Mouse (Mus musculus) midbrain, embryonic 15.5 days (tissue): ENCODE data around the gene Nfic. TPM values are rescaled to one million over a fixed set of nuclear protein-coding genes. Genes with fewer than 3 reads are reported as not detected.

Experiments used
- ATAC-seq: fragments of 200-750 bp; cut with Nextera tagmentation; replicated peaks from 2 replicates; pipeline ENCODE4 v1.8.0; 2017; ENCODE audit warnings: moderate TSS enrichment
- H3K27ac ChIP-seq: fragments of 300-500 bp; sonication (generic); 2 replicates; pipeline ENCODE4 v1.5.1; 2015; ENCODE audit warnings: mild to moderate bottlenecking, inconsistent platforms
- H3K27me3 ChIP-seq: fragments of 300-500 bp; sonication (generic); replicated peaks from 2 replicates; pipeline ENCODE4 v1.6.1; 2015; ENCODE audit warnings: inconsistent platforms
- H3K36me3 ChIP-seq: fragments of 300-500 bp; sonication (generic); replicated peaks from 2 replicates; pipeline ENCODE4 v1.6.1; 2015; ENCODE audit warnings: inconsistent platforms
- H3K4me1 ChIP-seq: fragments of 300-500 bp; sonication (generic); 2 replicates; pipeline ENCODE4 v1.6.1; 2015; ENCODE audit warnings: inconsistent platforms
- H3K4me2 ChIP-seq: fragments of 300-500 bp; sonication (generic); 2 replicates; pipeline ENCODE4 v1.6.1; 2015; ENCODE audit warnings: inconsistent platforms, mild to moderate bottlenecking, moderate library complexity
- H3K4me3 ChIP-seq: fragments of 300-500 bp; sonication (generic); 2 replicates; pipeline ENCODE4 v1.5.1; 2015; ENCODE audit warnings: mild to moderate bottlenecking, inconsistent platforms
- H3K9ac ChIP-seq: fragments of 300-500 bp; sonication (generic); 2 replicates; pipeline ENCODE4 v1.6.1; 2015; ENCODE audit warnings: mild to moderate bottlenecking, inconsistent platforms
- H3K9me3 ChIP-seq: fragments of 300-500 bp; sonication (generic); 2 replicates; pipeline ENCODE4 v1.6.1; 2016; ENCODE audit warnings: inconsistent platforms
- WGBS: fragments of 180-500 bp; shearing (Covaris S2); methylation state at CpG from one replicate; pipeline ENCODE4 v1.1.7; 2015; ENCODE audit warnings: mixed read lengths; 5-methylcytosine and 5-hydroxymethylcytosine counted together
- polyA plus RNA-seq: library from polyadenylated mRNA; unstranded; fragments of >200 nt; fragmentation: Nextera tagmentation; extraction: Ambion mirVana; gene quantifications from 2 replicates; pipeline ENCODE4 v1.2.1, GENCODE M21; 2015

Nfic gene
- polyA plus RNA-seq, 1 experiment from 2014 or later, result 18.1 TPM

GRCm38 (mm10) chr10:81425236-81425850 is 30.1 kb downstream of the Nfic start:
- H3K4me1 ChIP-seq, result peaks cover 46% of the 10 kb centered on the region
- peaks cover 4% of the 10 kb centered on the region for H3K27me3 ChIP-seq
- no peak overlapping the region for H3K4me3 ChIP-seq
- no peaks in the 10 kb centered on the region for H3K36me3 ChIP-seq
- H3K4me2 ChIP-seq, result peak overlapping the region; percentile 61; the same call in 1 of the 2 replicates
- 35% methylated on average over 10 of the region's 10 CpGs for WGBS
- H3K9ac ChIP-seq, result no peak overlapping the region
- no peak overlapping the region for H3K27ac ChIP-seq
- ATAC-seq, result no peak
- no peaks in the 10 kb centered on the region for H3K9me3 ChIP-seq

- no peak overlapping the region for H3K4me2 ChIP-seq
- WGBS, result 11% methylated on average over 25 of the region's 25 CpGs
- no peak overlapping the region for H3K9ac ChIP-seq
- ATAC-seq, result no peak
- H3K4me1 ChIP-seq, result peaks cover 43% of the 10 kb centered on the region
- no peak overlapping the region for H3K27ac ChIP-seq
- peaks cover 4% of the 10 kb centered on the region for H3K27me3 ChIP-seq
- no peaks in the 10 kb centered on the region for H3K36me3 ChIP-seq
- no peaks in the 10 kb centered on the region for H3K9me3 ChIP-seq
- H3K4me3 ChIP-seq, result no peak overlapping the region
Measured at GRCm38 (mm10) chr10:81424246-81425051, 31.0 kb downstream of the Nfic start.

GRCm38 (mm10) chr10:81423476-81424245 is 31.8 kb downstream of the Nfic start:
- no peak overlapping the region for H3K4me2 ChIP-seq
- WGBS, result 76% methylated on average over 4 of the region's 4 CpGs
- no peak overlapping the region for H3K9ac ChIP-seq
- peaks cover 4% of the 10 kb centered on the region for H3K27me3 ChIP-seq
- no peak for ATAC-seq
- H3K36me3 ChIP-seq, result no peaks in the 10 kb centered on the region
- no peak overlapping the region for H3K27ac ChIP-seq
- peaks cover 40% of the 10 kb centered on the region for H3K4me1 ChIP-seq
- no peaks in the 10 kb centered on the region for H3K9me3 ChIP-seq
- no peak overlapping the region for H3K4me3 ChIP-seq

GRCm38 (mm10) chr10:81422661-81423217 is 32.7 kb downstream of the Nfic start:
- peaks cover 4% of the 10 kb centered on the region for H3K27me3 ChIP-seq
- H3K9me3 ChIP-seq, result no peaks in the 10 kb centered on the region
- 79% methylated on average over 3 of the region's 3 CpGs for WGBS
- no peak overlapping the region for H3K4me3 ChIP-seq
- H3K36me3 ChIP-seq, result no peaks in the 10 kb centered on the region
- no peak overlapping the region for H3K9ac ChIP-seq
- no peak overlapping the region for H3K4me2 ChIP-seq
- H3K4me1 ChIP-seq, result peaks cover 46% of the 10 kb centered on the region
- ATAC-seq, result no peak
- no peak overlapping the region for H3K27ac ChIP-seq

GRCm38 (mm10) chr10:81422191-81422590 is 33.2 kb downstream of the Nfic start:
- Histone ChIP-seq H3K4me1 (peaks cover 48% of the 10 kb centered on the region), H3K27ac (no peak overlapping the region), H3K9ac (no peak overlapping the region), H3K36me3 (no peaks in the 10 kb centered on the region), H3K4me2 (no peak overlapping the region), H3K27me3 (peaks cover under 1% of the 10 kb centered on the region), H3K9me3 (no peaks in the 10 kb centered on the region), H3K4me3 (no peak overlapping the region)
- WGBS, result 85% methylated on average over 6 of the region's 6 CpGs
- no peak for ATAC-seq

- Histone ChIP-seq H3K9me3 (no peaks in the 10 kb centered on the region), H3K4me3 (no peak overlapping the region), H3K4me2 (no peak overlapping the region), H3K27me3 (no peaks in the 10 kb centered on the region; the same call in none of the 2 replicates), H3K9ac (no peak overlapping the region), H3K27ac (no peak overlapping the region), H3K36me3 (no peaks in the 10 kb centered on the region), H3K4me1 (peaks cover 48% of the 10 kb centered on the region)
- ATAC-seq, result no peak
- WGBS, result 81% methylated on average over 5 of the region's 5 CpGs
Measured at GRCm38 (mm10) chr10:81421797-81422100, 33.7 kb downstream of the Nfic start.

- Histone ChIP-seq H3K4me2 (no peak overlapping the region), H3K27ac (no peak overlapping the region), H3K9me3 (no peaks in the 10 kb centered on the region), H3K36me3 (no peaks in the 10 kb centered on the region), H3K9ac (no peak overlapping the region), H3K27me3 (no peaks in the 10 kb centered on the region; the same call in none of the 2 replicates), H3K4me3 (no peak overlapping the region), H3K4me1 (peaks cover 48% of the 10 kb centered on the region)
- no peak for ATAC-seq
- WGBS, result 78% methylated on average over 4 of the region's 4 CpGs
Measured at GRCm38 (mm10) chr10:81421041-81421796, 34.2 kb downstream of the Nfic start.

GRCm38 (mm10) chr10:81420191-81420767 is 35.2 kb downstream of the Nfic start:
- no peak overlapping the region for H3K4me2 ChIP-seq
- no peaks in the 10 kb centered on the region for H3K36me3 ChIP-seq
- 87% methylated on average over 40 of the region's 40 CpGs for WGBS
- H3K4me3 ChIP-seq, result no peak overlapping the region
- H3K9me3 ChIP-seq, result no peaks in the 10 kb centered on the region
- no peaks in the 10 kb centered on the region; the same call in 1 of the 2 replicates for H3K27me3 ChIP-seq
- ATAC-seq, result no peak
- H3K9ac ChIP-seq, result no peak overlapping the region
- no peak overlapping the region for H3K27ac ChIP-seq
- H3K4me1 ChIP-seq, result peaks cover 39% of the 10 kb centered on the region

GRCm38 (mm10) chr10:81419111-81419928 is 36.1 kb downstream of the Nfic start:
- no peaks in the 10 kb centered on the region for H3K9me3 ChIP-seq
- peaks cover 32% of the 10 kb centered on the region for H3K4me1 ChIP-seq
- H3K9ac ChIP-seq, result no peak overlapping the region
- no peak overlapping the region for H3K27ac ChIP-seq
- H3K27me3 ChIP-seq, result no peaks in the 10 kb centered on the region
- no peak overlapping the region for H3K4me2 ChIP-seq
- no peak overlapping the region for H3K4me3 ChIP-seq
- ATAC-seq, result no peak
- H3K36me3 ChIP-seq, result no peaks in the 10 kb centered on the region
- WGBS, result 93% methylated on average over 10 of the region's 10 CpGs

GRCm38 (mm10) chr10:81418216-81419070 is 37.0 kb downstream of the Nfic start:
- no peaks in the 10 kb centered on the region for H3K9me3 ChIP-seq
- H3K4me2 ChIP-seq, result no peak overlapping the region
- H3K9ac ChIP-seq, result no peak overlapping the region
- H3K27me3 ChIP-seq, result no peaks in the 10 kb centered on the region
- WGBS, result 50% methylated on average over 11 of the region's 11 CpGs
- H3K27ac ChIP-seq, result no peak overlapping the region
- no peaks in the 10 kb centered on the region for H3K36me3 ChIP-seq
- H3K4me3 ChIP-seq, result no peak overlapping the region
- peaks cover 34% of the 10 kb centered on the region for H3K4me1 ChIP-seq
- no peak for ATAC-seq
